Mouse (Mus musculus) stomach, postnatal 0 days (tissue): ENCODE data around the gene Brf1. TPM values are rescaled to one million over a fixed set of nuclear protein-coding genes. Genes with fewer than 3 reads are reported as not detected.

Experiments used
- ATAC-seq: fragments of 200-750 bp; cut with Nextera tagmentation; 2 replicates; pipeline ENCODE4 v1.8.0; 2017; ENCODE audit not compliant: low FRiP score, low TSS enrichment
- DNase-seq: peaks from one replicate; pipeline ENCODE4 v3.0.0-alpha.2; 2016; ENCODE audit warnings: low spot score
- H3K27ac ChIP-seq: fragments of 300-500 bp; sonication (generic); replicated peaks from 2 replicates; pipeline ENCODE4 v1.5.1; 2014; ENCODE audit warnings: mild to moderate bottlenecking, control low read depth
- H3K27me3 ChIP-seq: fragments of 300-500 bp; sonication (generic); 2 replicates; pipeline ENCODE4 v1.6.1; 2014; ENCODE audit warnings: low read length; ENCODE audit not compliant: control insufficient read depth, insufficient read depth
- H3K36me3 ChIP-seq: fragments of 300-500 bp; sonication (generic); 2 replicates; pipeline ENCODE4 v1.6.1; 2014; ENCODE audit warnings: low read length, mixed read lengths; ENCODE audit not compliant: control insufficient read depth, insufficient read depth
- H3K4me1 ChIP-seq: fragments of 300-500 bp; sonication (generic); replicated peaks from 2 replicates; pipeline ENCODE4 v1.6.1; 2014; ENCODE audit warnings: antibody characterized with exemption; ENCODE audit not compliant: control insufficient read depth, insufficient read depth
- H3K4me2 ChIP-seq: fragments of 300-500 bp; sonication (generic); replicated peaks from 2 replicates; pipeline ENCODE4 v1.6.1; 2014; ENCODE audit warnings: low read depth, mild to moderate bottlenecking, control low read depth, moderate library complexity
- H3K4me3 ChIP-seq: fragments of 300-500 bp; sonication (generic); 2 replicates; pipeline ENCODE4 v1.5.1; 2014; ENCODE audit warnings: low read depth, low read length, control low read depth
- H3K9ac ChIP-seq: fragments of 300-500 bp; sonication (generic); 2 replicates; pipeline ENCODE4 v1.6.1; 2014; ENCODE audit warnings: mild to moderate bottlenecking, low read length, control low read depth, mixed read lengths
- H3K9me3 ChIP-seq: fragments of 300-500 bp; sonication (generic); 2 replicates; pipeline ENCODE4 v1.6.1; 2016; ENCODE audit warnings: low read length; ENCODE audit not compliant: control insufficient read depth
- CTCF ChIP-seq: IDR thresholded peaks from 2 replicates; pipeline ENCODE4 v1.5.1; 2016; ENCODE audit warnings: antibody characterized with exemption, low read depth, mild to moderate bottlenecking, moderate library complexity
- EP300 ChIP-seq: optimal IDR thresholded peaks from 2 replicates; pipeline ENCODE3; 2016; ENCODE audit warnings: antibody characterized with exemption
- WGBS: fragments of 180-500 bp; shearing (Covaris S2); extraction: QIAGEN DNeasy Blood & Tissue Kit; methylation state at CpG from one replicate; pipeline ENCODE4 v1.1.7; 2014; 5-methylcytosine and 5-hydroxymethylcytosine counted together
- polyA plus RNA-seq: library from polyadenylated mRNA; unstranded; fragments of >200 nt; fragmentation: Nextera tagmentation; extraction: Ambion mirVana; gene quantifications from 2 replicates; pipeline ENCODE4 v1.2.1, GENCODE M21; 2015

Brf1 gene
- polyA plus RNA-seq, 1 experiment from 2014 or later, result 22.3 TPM

DNA sequence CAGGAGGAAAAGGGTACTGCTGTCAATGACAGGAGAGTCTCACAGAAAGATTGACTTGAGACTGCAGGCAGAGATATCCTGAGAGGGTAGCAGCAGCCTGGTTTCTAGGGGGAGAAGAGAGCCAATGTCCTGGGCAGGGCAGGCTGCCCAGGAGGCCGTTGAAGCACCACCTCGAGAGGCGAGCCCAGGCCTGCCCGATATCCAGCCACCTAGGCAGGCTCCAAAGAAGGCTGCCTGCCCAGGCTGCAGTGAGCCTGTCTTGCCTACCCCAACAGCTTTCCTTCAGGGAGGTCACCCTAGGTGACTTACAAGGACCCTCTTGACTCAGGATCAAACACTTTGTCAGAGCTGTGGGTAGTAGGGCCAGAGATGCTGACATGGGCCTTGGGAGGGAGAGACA lies 60.3 kb downstream of the Brf1 start:
- Histone ChIP-seq H3K4me1 (0 out of 2 replicates have a peak, but pooled peaks cover 2% of the 10 kb centered on the region), H3K27me3 (no peaks in the 10 kb centered on the region), H3K9ac (no peak overlapping the region), H3K4me3 (no peak overlapping the region), H3K36me3 (no peaks in the 10 kb centered on the region), H3K27ac (no peak overlapping the region), H3K9me3 (no peaks in the 10 kb centered on the region), H3K4me2 (no peak overlapping the region; the same call in 1 of the 2 replicates)
- ATAC-seq, result no peak
- WGBS, result 83% methylated on average over 4 of the region's 4 CpGs
- TF ChIP-seq CTCF, result no peak
- no peak for TF ChIP-seq EP300
- DNase-seq, result no peak

DNA sequence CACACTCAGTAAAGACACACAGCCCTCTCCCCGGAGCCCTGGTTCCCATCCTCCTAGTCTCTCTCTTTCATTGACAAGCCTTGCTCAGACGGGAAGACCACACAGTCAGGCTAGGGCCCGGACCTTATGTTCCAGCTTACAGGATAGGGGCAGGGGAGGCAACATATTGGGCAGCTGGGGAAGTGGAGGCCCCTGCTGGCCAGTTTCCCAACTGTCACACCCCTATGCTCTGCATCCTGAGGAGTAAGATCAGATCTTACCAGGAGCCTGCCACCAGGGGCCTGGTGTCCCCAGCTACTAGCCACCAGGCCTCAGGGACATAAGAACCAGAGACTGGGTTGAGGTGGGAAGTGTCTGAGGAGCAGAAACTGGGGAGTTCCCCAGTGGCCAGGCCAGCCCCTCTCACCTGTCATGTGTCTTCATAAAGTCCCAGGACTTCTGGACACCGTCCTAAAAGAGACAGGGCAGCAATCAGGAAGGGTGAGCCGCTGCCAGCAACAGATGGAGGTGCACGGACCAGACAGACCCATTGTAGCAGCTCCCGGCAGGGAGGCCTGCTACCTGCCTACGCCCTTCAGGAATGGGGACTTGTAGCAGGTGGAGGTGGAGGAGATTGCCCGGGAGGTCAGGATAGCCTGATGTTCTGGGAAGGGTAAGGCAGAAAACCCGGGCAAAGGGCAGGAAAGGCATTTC lies 61.5 kb downstream of the Brf1 start:
- Histone ChIP-seq H3K9me3 (no peaks in the 10 kb centered on the region), H3K4me2 (no peak overlapping the region), H3K4me1 (0 out of 2 replicates have a peak, but pooled peaks cover 2% of the 10 kb centered on the region), H3K27me3 (no peaks in the 10 kb centered on the region), H3K9ac (no peak overlapping the region), H3K4me3 (no peak overlapping the region), H3K27ac (no peak overlapping the region), H3K36me3 (no peaks in the 10 kb centered on the region)
- no peak for TF ChIP-seq EP300
- peak; percentile 69 for TF ChIP-seq CTCF
- ATAC-seq (no peak), DNase-seq (no peak)
- 58% methylated on average over 10 of the region's 10 CpGs for WGBS

DNA sequence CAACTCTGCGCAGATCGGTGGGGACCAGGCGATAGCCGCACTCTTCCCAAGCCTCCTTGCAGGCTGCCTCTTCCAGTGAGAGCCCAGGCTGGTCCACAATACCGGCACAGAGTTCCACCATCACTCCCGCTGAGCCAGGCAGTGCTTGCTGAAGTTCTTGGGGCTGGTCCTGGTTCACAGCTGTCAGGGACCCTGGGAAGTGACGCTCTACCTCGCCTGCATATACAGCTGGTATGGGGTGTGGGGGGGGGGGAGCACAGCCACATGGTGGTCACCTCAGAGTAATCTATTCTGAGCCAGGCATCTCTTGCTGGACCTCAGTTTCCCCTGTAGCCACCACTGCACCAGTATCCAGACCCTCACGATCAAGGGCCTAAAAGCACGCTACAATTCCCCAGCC lies 62.1 kb downstream of the Brf1 start:
- H3K27ac ChIP-seq, result no peak overlapping the region
- TF ChIP-seq CTCF (no peak), EP300 (no peak)
- H3K9me3 ChIP-seq, result no peaks in the 10 kb centered on the region
- ATAC-seq, result no peak
- H3K27me3 ChIP-seq, result no peaks in the 10 kb centered on the region
- no peak overlapping the region for H3K9ac ChIP-seq
- DNase-seq, result no peak
- no peak overlapping the region for H3K4me3 ChIP-seq
- WGBS, result 81% methylated on average over 10 of the region's 10 CpGs
- H3K4me2 ChIP-seq, result no peak overlapping the region
- H3K4me1 ChIP-seq, result 0 out of 2 replicates have a peak, but pooled peaks cover 2% of the 10 kb centered on the region
- H3K36me3 ChIP-seq, result no peaks in the 10 kb centered on the region

DNA sequence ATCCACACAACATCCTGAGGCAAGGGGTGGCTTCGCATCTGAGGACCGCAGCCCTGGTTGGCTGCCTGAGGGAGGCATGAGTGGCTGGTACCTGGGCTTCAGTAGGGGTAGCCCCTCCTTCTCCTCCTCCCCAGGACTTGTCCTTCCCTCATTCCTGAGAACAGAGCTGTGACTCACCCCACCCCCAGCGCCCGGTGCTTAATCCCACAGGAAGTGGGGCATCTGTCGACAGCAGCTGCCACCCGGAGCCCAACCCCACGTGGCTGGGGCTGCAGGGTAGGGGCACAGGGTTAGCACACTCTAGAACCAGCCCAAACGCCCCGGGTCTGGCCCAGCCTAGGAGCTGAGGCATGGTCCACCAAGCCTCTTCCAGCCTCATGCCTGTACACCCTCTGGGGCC lies 62.6 kb downstream of the Brf1 start:
- TF ChIP-seq EP300 (no peak), CTCF (no peak)
- ATAC-seq, result 0 out of 2 replicates have a peak, but pooled peaks have one; percentile 4
- H3K27ac ChIP-seq, result no peak overlapping the region
- H3K9ac ChIP-seq, result no peak overlapping the region
- H3K36me3 ChIP-seq, result no peaks in the 10 kb centered on the region
- no peaks in the 10 kb centered on the region for H3K9me3 ChIP-seq
- H3K4me2 ChIP-seq, result no peak overlapping the region
- H3K4me3 ChIP-seq, result no peak overlapping the region
- 41% methylated on average over 9 of the region's 9 CpGs for WGBS
- H3K4me1 ChIP-seq, result 0 out of 2 replicates have a peak, but pooled peaks cover 2% of the 10 kb centered on the region
- no peak for DNase-seq
- H3K27me3 ChIP-seq, result no peaks in the 10 kb centered on the region

DNA sequence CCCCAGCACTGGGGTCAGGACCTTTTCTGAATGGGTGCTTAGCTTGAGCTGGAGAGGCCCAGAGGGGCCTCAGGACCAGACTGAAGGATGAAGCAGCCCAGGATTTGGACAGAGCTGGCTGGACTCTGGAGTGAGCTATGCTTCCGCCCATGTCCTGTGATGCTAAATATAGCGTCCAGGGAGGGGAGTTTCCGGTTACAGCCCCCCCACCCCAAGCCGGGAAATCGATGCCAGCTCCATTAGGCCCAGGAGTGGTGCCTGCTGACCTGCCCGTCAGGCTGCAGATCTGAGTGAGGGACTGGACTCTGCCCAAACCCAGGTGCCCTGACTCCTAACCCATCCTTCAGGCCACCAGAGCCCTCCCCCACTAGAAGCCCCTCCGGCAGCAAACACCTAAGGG lies 67.9 kb downstream of the Brf1 start:
- Histone ChIP-seq H3K9me3 (no peaks in the 10 kb centered on the region), H3K36me3 (no peaks in the 10 kb centered on the region), H3K27me3 (no peaks in the 10 kb centered on the region), H3K4me1 (peaks cover 4% of the 10 kb centered on the region; the same call in 1 of the 2 replicates), H3K27ac (no peak overlapping the region), H3K9ac (no peak overlapping the region), H3K4me3 (no peak overlapping the region), H3K4me2 (no peak overlapping the region)
- WGBS, result 31% methylated on average over 7 of the region's 7 CpGs
- no peak for TF ChIP-seq EP300
- TF ChIP-seq CTCF, result no peak
- no peak for ATAC-seq
- DNase-seq, result no peak

DNA sequence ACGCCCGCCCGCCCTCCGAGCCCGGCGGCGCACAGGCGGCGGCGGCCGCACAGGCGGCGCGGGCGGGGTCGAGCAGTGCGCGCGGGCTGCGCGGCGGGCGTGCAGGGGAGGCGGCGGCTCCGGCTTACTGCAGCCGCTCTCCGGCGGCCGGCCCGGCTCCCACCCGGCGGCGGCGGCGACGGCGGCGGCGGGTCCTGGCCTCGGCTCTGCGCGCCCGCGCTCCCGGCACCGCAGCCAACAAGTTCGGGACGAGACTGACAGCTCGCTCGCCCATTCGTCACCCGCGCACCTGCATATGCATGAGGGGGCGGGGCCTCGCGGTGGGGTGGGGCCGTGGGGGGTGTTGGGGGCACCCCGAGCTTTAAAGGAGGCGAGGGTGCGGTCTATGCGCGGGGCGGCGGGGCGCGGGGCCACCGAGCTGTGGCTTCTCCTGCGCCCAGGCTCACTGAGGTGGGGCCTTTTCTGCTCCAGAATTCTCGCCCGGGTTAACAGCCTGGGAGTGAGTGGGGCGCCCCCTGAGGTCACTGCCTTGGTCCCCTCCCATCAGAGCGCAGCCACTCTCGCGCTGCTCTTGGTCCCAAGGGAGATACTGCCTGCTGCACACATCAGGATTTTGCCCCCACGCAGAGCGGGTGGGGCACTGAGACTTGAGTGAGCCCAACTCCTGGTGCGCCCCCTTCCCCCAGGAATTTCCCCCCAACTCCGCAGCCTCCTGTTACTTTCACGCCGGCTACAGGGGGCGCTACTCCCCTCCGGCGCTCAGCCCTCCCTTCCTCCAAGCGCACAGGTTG lies 70.7 kb downstream of the Brf1 start, which contains the start of gene Jag2:
Gene Jag2, minus strand, starts transcription at position 215 of the 791 bp plus-strand sequence.
- TF ChIP-seq EP300 (no peak), CTCF (peak; percentile 66)
- Histone ChIP-seq H3K27ac (peak within 1 kb of the TSS; percentile 65), H3K9me3 (no peaks in the 10 kb centered on the region), H3K36me3 (no peaks in the 10 kb centered on the region), H3K4me2 (peak within 1 kb of the TSS; percentile 82), H3K4me3 (peak within 1 kb of the TSS; percentile 48), H3K4me1 (peaks cover 4% of the 10 kb centered on the region; the same call in 1 of the 2 replicates), H3K9ac (peak within 1 kb of the TSS; percentile 68), H3K27me3 (no peaks in the 10 kb centered on the region; the same call in 1 of the 2 replicates)
- 1% methylated on average over 43 of the region's 85 CpGs for WGBS
- ATAC-seq, result peak; percentile 38
- DNase-seq, result peak; percentile 69
